Mouse (Mus musculus): Measurements from ENCODE around the gene Clcnka.

DNA sequence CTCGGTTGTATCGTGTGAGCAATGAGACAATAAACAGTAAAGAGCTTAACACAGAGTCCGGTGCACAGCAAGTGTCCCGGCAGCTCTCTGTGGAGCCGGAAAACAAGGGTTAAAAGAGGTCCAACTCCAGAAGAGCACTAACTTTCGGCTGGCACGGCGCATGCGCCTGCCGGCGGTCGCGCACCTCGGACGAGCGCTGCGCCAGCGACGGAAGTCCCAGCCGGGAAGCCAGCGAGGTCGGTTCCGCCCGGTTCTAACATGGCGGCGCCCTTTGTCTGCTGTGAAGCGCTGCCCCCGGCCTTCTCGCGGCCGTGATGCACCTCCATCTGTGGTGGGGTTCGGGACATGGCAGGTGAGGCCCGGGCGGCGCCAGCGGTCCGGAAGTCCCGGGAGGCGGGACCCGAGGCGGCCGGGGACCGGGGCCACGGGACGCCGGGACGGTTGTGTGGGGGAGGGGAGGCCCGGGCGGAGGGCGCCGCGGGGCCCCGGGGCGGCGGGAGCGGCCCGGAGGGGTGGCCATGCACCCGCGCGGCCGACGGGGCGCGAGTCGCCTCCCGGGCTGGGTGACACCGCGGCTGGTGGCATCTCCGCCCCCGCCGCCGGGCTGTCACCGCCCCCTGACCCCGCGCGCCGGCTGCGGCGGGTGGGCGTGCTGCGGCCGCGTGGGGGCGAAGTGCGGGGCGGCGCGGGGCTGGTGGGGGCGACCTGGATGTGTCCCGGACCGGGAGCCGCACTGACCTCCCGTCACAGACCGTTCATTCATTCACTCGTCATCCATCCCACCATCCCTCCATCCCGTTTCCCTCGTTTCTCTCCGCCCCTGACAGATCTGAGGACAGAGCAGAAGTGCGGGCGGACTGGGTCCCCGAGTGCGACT lies 46.2 kb upstream of the Clcnka start, which contains the start of gene Zbtb17:
- TF ChIP-seq POLR2A (IDR thresholded peaks at IDR 0.05; ENCODE audit: borderline replicate concordance, extremely low read depth, low read depth, low read length) (peak; percentile 70; the same call in 1 of the 2 replicates), CTCF (IDR thresholded peaks at IDR 0.05; ENCODE audit: insufficient read depth, low read length) (no peak)
